Mouse (Mus musculus) liver, embryonic 14.5 days (tissue): ENCODE data around the gene Pik3cb. TPM values are rescaled to one million over a fixed set of nuclear protein-coding genes. Genes with fewer than 3 reads are reported as not detected.

ENCODE experiments used
- ATAC-seq: fragments of 200-750 bp; cut with Nextera tagmentation; 2 replicates; pipeline ENCODE4 v1.8.0; 2017; ENCODE audit warnings: moderate number of reproducible peaks, mild to moderate bottlenecking, moderate library complexity; ENCODE audit not compliant: insufficient read depth
- DNase-seq, 3 experiments: peaks; one replicate each; pipeline ENCODE4 v3.0.0-alpha.2; 2012 to 2013; ENCODE audit warnings: low read depth in 3 of 3, low spot score in 3 of 3
- H3K27ac ChIP-seq: fragments of 300-500 bp; sonication (generic); 2 replicates; pipeline ENCODE4 v1.5.1; 2014; ENCODE audit warnings: moderate library complexity, mild to moderate bottlenecking, control low read depth, inconsistent platforms
- H3K27me3 ChIP-seq: fragments of 300-500 bp; sonication (generic); 2 replicates; pipeline ENCODE4 v1.6.1; 2014; ENCODE audit warnings: mild to moderate bottlenecking, low read length, moderate library complexity; ENCODE audit not compliant: control insufficient read depth, insufficient read depth
- H3K36me3 ChIP-seq: fragments of 300-500 bp; sonication (generic); replicated peaks from 2 replicates; pipeline ENCODE4 v1.6.1; 2014; ENCODE audit warnings: low read depth; ENCODE audit not compliant: control insufficient read depth, insufficient read depth
- H3K4me1 ChIP-seq, 2 experiments: fragments of 200-500 bp in 1 of 2; fragments of 300-500 bp in 1 of 2; sonication (generic) in 1 of 2; replicated peaks; 2 replicates each; pipeline ENCODE4 v1.6.1; 2012 to 2014; ENCODE audit warnings: antibody characterized with exemption in 1 of 2, inconsistent platforms in 1 of 2, low read length in 1 of 2; ENCODE audit not compliant: control insufficient read depth in 2 of 2, insufficient read depth in 2 of 2
- H3K4me2 ChIP-seq: fragments of 300-500 bp; sonication (generic); 2 replicates; pipeline ENCODE4 v1.6.1; 2014; ENCODE audit warnings: low read depth, mild to moderate bottlenecking, control low read depth, moderate library complexity
- H3K4me3 ChIP-seq, 2 experiments: fragments of 200-500 bp in 1 of 2; fragments of 300-500 bp in 1 of 2; sonication (generic) in 1 of 2; 2 replicates each; pipeline ENCODE4 v1.5.1; 2012 to 2014; ENCODE audit warnings: low read depth in 2 of 2, low read length in 2 of 2, mild to moderate bottlenecking in 2 of 2, control low read depth in 1 of 2, inconsistent platforms in 1 of 2, moderate library complexity in 1 of 2; ENCODE audit not compliant: insufficient read depth in 1 of 2
- H3K9ac ChIP-seq: fragments of 300-500 bp; sonication (generic); replicated peaks from 2 replicates; pipeline ENCODE4 v1.6.1; 2014; ENCODE audit warnings: mild to moderate bottlenecking, control low read depth, moderate library complexity
- H3K9me3 ChIP-seq: fragments of 300-500 bp; sonication (generic); 2 replicates; pipeline ENCODE4 v1.6.1; 2016; ENCODE audit warnings: low read length, mixed read lengths; ENCODE audit not compliant: control insufficient read depth
- CTCF ChIP-seq: IDR thresholded peaks from 2 replicates; pipeline ENCODE4 v1.5.1; 2016; ENCODE audit warnings: antibody characterized with exemption, low read depth, control low read depth
- EP300 ChIP-seq: IDR thresholded peaks from 2 replicates; pipeline ENCODE4 v1.6.1; 2016; ENCODE audit warnings: antibody characterized with exemption, low read depth
- WGBS: fragments of 180-500 bp; shearing (Covaris S2); extraction: QIAGEN DNeasy Blood & Tissue Kit; methylation state at CpG from one replicate; pipeline ENCODE4 v1.1.7; 2014; ENCODE audit not compliant: insufficient replicate concordance; 5-methylcytosine and 5-hydroxymethylcytosine counted together
- polyA plus RNA-seq, 2 experiments: library from polyadenylated mRNA; depleted of rRNA in 1 of 2; stranded (reverse) in 1 of 2; unstranded in 1 of 2; fragments of >200 nt; fragmentation: Nextera tagmentation in 1 of 2; extraction: Ambion mirVana in 1 of 2; gene quantifications; 2 replicates each; pipeline versions ENCODE4 v1.2.1 to v1.2.3; 2012 to 2014

Pik3cb gene
- polyA plus RNA-seq, 2 experiments, result 2.3 to 4.3 TPM

GRCm38 (mm10) chr9:99152699-99153490 lies 12.5 kb upstream of the Pik3cb start:
- Histone ChIP-seq H3K27me3 (no peaks in the 10 kb centered on the region), H3K4me1 (peaks cover 0 to under 1% of the 10 kb centered on the region in 2 experiments; a peak in 1 of 4 replicates), H3K4me2 (no peak overlapping the region), H3K36me3 (no peaks in the 10 kb centered on the region), H3K27ac (no peak overlapping the region), H3K9ac (no peak overlapping the region), H3K9me3 (no peaks in the 10 kb centered on the region), H3K4me3 (no peak overlapping the region)
- ATAC-seq (no peak), DNase-seq (no peak)
- no peak for TF ChIP-seq CTCF
- no peak for TF ChIP-seq EP300
- WGBS, result 50% methylated on average over 9 of the region's 9 CpGs

GRCm38 (mm10) chr9:99146855-99147735 lies 6.7 kb upstream of the Pik3cb start:
- Histone ChIP-seq H3K36me3 (no peaks in the 10 kb centered on the region), H3K27ac (no peak overlapping the region), H3K4me1 (peaks cover 8 to 9% of the 10 kb centered on the region in 2 experiments), H3K9ac (no peak overlapping the region), H3K4me3 (no peak overlapping the region), H3K9me3 (no peaks in the 10 kb centered on the region), H3K27me3 (no peaks in the 10 kb centered on the region), H3K4me2 (no peak overlapping the region)
- ATAC-seq (0 out of 2 replicates have a peak, but pooled peaks have one; percentile 35), DNase-seq (no peak)
- TF ChIP-seq CTCF (no peak), EP300 (peak; percentile 42)
- WGBS, result 70% methylated on average over 27 of the region's 27 CpGs

GRCm38 (mm10) chr9:99145756-99146155 lies 5.3 kb upstream of the Pik3cb start:
- Histone ChIP-seq H3K4me2 (no peak overlapping the region), H3K4me1 (peaks cover 18 to 22% of the 10 kb centered on the region in 2 experiments), H3K4me3 (no peak overlapping the region), H3K27ac (no peak overlapping the region), H3K9me3 (no peaks in the 10 kb centered on the region), H3K27me3 (no peaks in the 10 kb centered on the region), H3K9ac (no peak overlapping the region), H3K36me3 (no peaks in the 10 kb centered on the region)
- 61% methylated on average over 6 of the region's 6 CpGs for WGBS
- ATAC-seq (no peak), DNase-seq (no peak)
- no peak for TF ChIP-seq CTCF
- no peak for TF ChIP-seq EP300

- H3K36me3 ChIP-seq, result no peaks in the 10 kb centered on the region
- DNase-seq, result no peak
- H3K9ac ChIP-seq, result no peak overlapping the region
- no peak for ATAC-seq
- H3K4me1 ChIP-seq, result peaks cover 18 to 25% of the 10 kb centered on the region in 2 experiments
- H3K27ac ChIP-seq, result no peak overlapping the region
- WGBS, result 57% methylated on average over 7 of the region's 7 CpGs
- no peak overlapping the region for H3K4me3 ChIP-seq
- H3K27me3 ChIP-seq, result no peaks in the 10 kb centered on the region
- no peak overlapping the region for H3K4me2 ChIP-seq
- TF ChIP-seq CTCF (no peak), EP300 (no peak)
- no peaks in the 10 kb centered on the region for H3K9me3 ChIP-seq
These were observed 4.1 kb upstream of the Pik3cb start for GRCm38 (mm10) chr9:99144416-99144989.
